Mouse (Mus musculus) CH12.LX (cell line): ENCODE measurements around the gene Sec31b.

Source experiments
- CTCF ChIP-seq, 2 experiments: IDR thresholded peaks in 1 of 2; conservative IDR thresholded peaks in 1 of 2; 2 replicates each; pipeline ENCODE4 v1.5.1; 2011 to 2012; ENCODE audit warnings: low read depth in 2 of 2, low read length in 2 of 2, improper control_type of control experiment in 1 of 2, inconsistent platforms in 1 of 2, mild to moderate bottlenecking in 1 of 2, moderate library complexity in 1 of 2
- E2F4 ChIP-seq: IDR thresholded peaks from 2 replicates; pipeline ENCODE4 v1.6.1; 2011; ENCODE audit warnings: low read depth, low read length, improper control_type of control experiment; ENCODE audit not compliant: insufficient replicate concordance
- EP300 ChIP-seq: IDR thresholded peaks from 2 replicates; pipeline ENCODE4 v1.6.1; 2011; ENCODE audit warnings: low read length, improper control_type of control experiment
- HCFC1 ChIP-seq: IDR thresholded peaks from 2 replicates; pipeline ENCODE4 v1.6.1; 2012; ENCODE audit warnings: low read depth, mild to moderate bottlenecking, inconsistent platforms, low read length, improper control_type of control experiment
- IRF4 ChIP-seq: IDR thresholded peaks from 2 replicates; pipeline ENCODE4 v1.6.1; 2014; ENCODE audit warnings: low read depth, mild to moderate bottlenecking, inconsistent platforms, low read length, improper control_type of control experiment
- MAX ChIP-seq: IDR thresholded peaks from 2 replicates; pipeline ENCODE4 v1.6.1; 2011; ENCODE audit warnings: low read length, improper control_type of control experiment
- MXI1 ChIP-seq: IDR thresholded peaks from 2 replicates; pipeline ENCODE4 v1.6.1; 2011; ENCODE audit warnings: mild to moderate bottlenecking, low read depth, low read length, improper control_type of control experiment
- POLR2A ChIP-seq: IDR thresholded peaks from 2 replicates; pipeline ENCODE4 v1.6.1; 2011; ENCODE audit warnings: low read depth, mild to moderate bottlenecking, improper control_type of control experiment, low read length
- POLR2AphosphoS2 ChIP-seq: IDR thresholded peaks from 2 replicates; pipeline ENCODE4 v1.6.1; 2011; ENCODE audit warnings: low read depth, low read length, improper control_type of control experiment
- TBP ChIP-seq: conservative IDR thresholded peaks from 2 replicates; pipeline ENCODE4 v1.6.1; 2011; ENCODE audit warnings: low read depth, low read length, improper control_type of control experiment
- ZC3H11A ChIP-seq: IDR thresholded peaks from 2 replicates; pipeline ENCODE4 v1.6.1; 2012; ENCODE audit warnings: low read depth, mild to moderate bottlenecking, inconsistent platforms, low read length, improper control_type of control experiment

DNA sequence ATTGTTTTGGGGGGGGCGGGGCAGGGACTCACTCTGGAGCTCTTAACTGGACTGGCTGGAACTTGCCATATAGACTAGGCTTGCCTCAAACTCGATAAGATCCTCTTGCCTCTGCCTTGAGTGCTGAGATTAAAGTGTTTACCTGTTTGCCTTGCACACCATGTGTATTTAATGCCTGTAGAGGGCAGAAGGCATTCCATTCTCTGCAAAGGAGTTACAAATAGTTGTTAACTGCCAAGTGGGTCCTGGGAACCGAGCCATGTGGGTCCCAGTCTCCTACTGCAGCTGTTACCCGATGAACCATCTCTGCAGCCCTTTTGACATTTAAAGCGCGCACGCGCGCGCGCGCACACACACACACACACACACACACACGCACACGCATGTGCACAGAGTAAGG, 18.3 kb upstream of the Sec31b start:
- TF ChIP-seq ZC3H11A = no peak
- TF ChIP-seq CTCF (conservative IDR thresholded peaks at IDR 0.05 in 1 of 2, IDR thresholded peaks at IDR 0.05 in 1 of 2; ENCODE audit: low read depth in 2 of 2, low read length in 2 of 2) = no peak
- no peak for TF ChIP-seq POLR2AphosphoS2
- no peak for TF ChIP-seq TBP
- TF ChIP-seq IRF4 = no peak
- no peak for TF ChIP-seq EP300
- no peak for TF ChIP-seq HCFC1
- no peak for TF ChIP-seq MXI1
- TF ChIP-seq MAX = no peak
- no peak for TF ChIP-seq POLR2A
- TF ChIP-seq E2F4 = no peak
